Mouse (Mus musculus) adrenal gland, postnatal 25 days (tissue): ENCODE measurements at regions not wholly inside any gene's neighbourhood (a gene's known extent, or its start where the extent isn't known, plus 50 kb on each side); places are given as distances from the start of the nearest gene placed in this dataset.

ENCODE experiments used
- DNase-seq: peaks from one replicate; pipeline ENCODE4 v3.0.0; 2021; ENCODE audit warnings: mixed read lengths

DNA sequence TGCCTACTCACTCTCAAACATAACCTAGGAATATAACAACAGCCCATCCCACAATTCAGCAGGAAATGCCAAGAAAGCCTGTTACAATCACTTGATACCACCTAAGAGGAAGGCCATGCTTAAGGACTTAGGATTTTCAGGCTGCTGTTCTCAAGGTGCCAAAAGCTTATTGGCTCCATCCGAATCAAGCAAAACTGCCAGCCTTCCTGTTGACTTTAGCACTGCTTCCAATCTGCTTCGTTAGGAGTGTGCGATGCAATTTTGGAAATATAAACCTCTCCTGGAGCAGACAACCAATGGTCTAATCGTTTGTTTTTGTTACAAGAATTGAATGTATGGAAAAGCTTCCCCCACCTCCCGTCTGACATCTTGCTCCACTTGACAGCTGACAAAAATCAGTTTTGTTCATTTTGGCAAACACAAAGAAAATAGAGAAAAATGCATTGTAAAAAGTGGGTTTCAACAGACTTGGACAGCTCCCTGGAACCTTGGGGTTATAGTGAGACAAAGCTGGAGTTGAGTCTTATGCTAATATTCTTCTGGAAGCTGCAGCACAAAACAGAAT is 2620.0 kb upstream of the Gm7489 start:
- no peak for DNase-seq

DNA sequence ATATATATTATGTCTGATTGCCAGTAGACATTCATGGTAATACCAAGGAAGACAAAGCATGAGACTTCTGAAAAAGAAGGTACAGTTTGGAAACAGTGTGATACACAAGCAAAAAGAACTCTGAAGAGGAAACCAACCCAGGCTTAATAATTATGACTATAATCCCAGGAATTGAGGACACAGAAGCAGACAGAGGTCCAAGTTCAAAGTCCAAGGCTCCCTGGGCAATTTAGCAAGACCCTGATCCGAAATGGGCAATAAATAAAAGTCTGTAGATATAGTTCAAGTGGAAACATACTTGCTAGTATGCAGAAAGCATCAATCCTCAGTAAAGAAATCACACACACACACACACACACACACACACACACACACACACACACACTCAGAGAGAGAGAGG is 2618.7 kb upstream of the Gm7489 start:
- DNase-seq = no peak

- DNase-seq = no peak
Observed at GRCm38 (mm10) chr15:51271632-51272312, 2612.9 kb upstream of the Gm7489 start.

- no peak for DNase-seq
Observed at GRCm38 (mm10) chr15:51285334-51285733, 2599.4 kb upstream of the Gm7489 start.

GRCm38 (mm10) chr15:51286352-51286751 is 2598.4 kb upstream of the Gm7489 start:
- DNase-seq = no peak

DNA sequence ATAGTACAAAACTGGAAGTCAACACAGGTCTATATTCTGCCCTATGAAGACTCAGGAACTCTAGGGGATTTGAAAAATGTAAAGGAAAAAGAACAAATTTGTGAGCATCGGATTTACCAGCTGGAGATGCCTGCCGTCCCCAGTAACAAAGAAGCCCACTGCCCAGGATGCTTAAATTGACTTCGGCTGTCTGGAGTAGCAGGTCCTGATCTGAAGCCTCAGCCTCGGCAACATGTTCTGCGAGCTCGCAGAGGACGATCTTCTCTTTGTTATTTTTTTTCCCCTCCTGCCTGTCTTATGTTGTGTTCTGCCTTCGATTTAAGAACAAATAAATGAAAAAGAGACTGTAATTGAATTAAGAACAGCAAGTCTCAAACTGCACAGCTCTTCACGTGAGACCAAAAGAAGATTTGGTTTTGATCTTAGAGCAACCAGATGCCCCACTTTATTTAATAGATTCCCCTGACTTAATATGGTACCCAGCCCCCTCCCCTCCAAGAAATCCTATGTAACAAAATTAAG is 2595.7 kb upstream of the Gm7489 start:
- no peak for DNase-seq

DNA sequence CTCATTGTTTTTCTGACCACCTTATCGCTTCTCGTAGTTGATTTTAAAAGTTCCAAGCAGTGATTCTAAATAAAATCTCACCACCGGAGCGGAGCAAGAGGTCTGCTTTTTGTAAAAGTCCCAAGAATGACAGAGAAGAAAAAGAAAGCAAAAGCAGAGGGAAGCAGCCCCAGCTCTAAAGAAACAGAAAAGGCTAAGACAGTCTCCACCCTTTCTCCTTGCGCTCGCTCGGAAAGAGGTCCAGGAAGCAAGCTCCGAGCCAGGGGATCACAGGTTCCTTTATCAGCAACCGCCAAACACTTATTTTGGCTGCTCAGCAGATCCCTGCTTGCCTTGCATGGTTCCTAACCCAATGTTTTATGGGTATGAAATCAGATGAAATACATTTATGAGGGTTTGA is 2594.8 kb upstream of the Gm7489 start:
- no peak for DNase-seq

- DNase-seq = no peak
Observed at GRCm38 (mm10) chr15:51291183-51291582, 2593.5 kb upstream of the Gm7489 start.

DNA sequence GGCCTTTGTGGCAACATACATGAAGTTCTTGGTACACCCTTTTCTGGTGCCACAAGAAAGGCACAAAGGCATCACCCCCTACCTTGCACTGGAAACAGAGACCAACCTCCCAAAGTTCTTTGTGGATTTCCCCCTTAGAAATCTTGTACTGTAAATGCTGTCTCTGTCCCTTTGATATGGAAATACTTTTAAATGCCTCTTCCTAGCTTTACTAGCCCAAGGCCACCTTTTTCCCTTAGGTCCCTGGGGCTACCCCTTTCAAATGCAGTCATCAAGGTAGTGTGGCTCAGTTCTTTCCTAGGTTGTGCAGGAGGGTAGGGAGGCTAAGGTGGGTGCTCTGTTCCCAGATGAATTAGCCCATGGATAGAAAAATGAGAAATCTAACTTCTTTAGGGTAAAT is 2587.9 kb upstream of the Gm7489 start:
- DNase-seq = no peak

DNA sequence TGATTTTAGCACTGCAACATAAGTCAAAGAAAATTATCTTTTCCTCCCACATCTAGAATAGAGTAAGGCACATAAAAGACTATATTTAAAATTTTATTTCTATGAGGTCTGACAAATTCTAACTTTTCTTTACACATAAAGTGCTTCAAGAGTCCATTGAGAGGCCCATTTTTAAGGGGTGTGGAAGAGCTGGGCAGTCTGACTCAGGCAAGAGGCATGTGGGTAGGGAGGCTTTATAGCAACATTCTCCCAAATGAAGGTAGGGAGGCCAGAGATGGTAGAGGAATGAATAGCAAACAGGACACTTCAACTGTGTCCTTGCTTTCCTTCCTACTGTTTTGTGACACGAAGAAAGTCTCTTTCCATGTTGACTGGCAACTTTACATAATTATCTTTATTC is 2566.6 kb upstream of the Gm7489 start:
- no peak for DNase-seq

- peak; percentile 9 for DNase-seq
Observed at GRCm38 (mm10) chr15:51318760-51319159, 2565.9 kb upstream of the Gm7489 start.

DNA sequence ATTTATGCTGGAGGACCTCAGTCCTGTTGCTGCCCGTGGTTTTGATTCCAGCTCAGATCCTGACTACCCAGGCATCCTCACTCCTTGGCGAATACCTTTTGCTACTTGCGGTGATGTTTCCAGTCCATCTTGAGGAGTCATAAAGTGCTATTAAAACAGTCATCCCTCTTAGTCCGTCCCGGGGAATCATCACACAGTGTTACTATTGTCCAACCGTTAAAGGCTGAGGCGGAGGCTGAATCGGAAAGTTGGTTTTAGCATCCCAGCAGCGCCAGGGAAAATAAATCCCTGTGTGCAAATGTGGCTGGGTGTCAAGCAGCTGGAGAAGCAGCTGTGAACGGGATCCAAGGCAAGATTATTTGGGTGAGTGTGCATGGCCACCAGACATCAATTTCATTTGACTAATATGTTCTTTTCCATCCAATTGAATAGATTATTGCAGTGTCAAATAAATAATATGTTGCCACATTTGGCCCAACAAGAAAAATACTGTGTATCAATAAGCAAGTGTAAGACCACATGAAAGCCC is 2564.3 kb upstream of the Gm7489 start:
- no peak for DNase-seq

DNA sequence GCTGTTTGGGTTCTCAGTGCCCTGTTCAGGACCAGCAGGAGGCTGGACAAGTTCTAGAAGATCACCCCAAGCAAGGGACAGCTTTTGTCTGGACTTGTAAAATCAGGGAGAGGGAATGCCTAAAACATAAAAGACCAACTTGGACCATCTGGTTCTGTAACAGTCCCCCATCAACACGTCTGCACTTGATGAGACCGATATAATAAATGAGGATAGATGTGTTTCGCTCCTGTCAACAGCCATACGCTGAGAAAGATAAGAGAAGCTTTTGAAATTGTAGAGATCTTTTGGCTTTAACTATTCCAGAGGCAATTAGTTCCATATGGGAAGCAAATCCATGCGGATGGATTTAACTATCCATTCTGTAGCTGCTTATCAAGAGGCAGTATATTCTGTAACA is 2561.4 kb upstream of the Gm7489 start:
- DNase-seq = no peak

GRCm38 (mm10) chr15:51324211-51324610 is 2560.5 kb upstream of the Gm7489 start:
- DNase-seq = no peak

DNA sequence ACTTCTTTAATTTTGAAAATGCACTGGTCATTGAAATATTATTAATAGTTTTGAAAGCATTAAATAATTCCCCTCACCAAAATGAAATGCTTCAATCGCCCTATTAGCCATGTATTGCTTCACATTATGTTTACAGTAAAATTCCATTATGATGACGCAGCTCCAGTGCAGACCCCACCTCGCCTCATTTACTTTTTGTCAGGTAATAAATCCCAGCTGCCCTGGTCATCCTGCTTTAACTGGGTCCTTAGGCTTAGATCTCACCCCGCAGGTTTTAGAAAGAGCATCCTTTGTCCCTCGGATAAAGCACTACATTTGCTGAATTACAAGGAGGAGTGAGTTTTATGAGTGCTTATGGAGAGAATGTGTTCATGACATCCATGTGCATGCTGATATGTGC is 2557.0 kb upstream of the Gm7489 start:
- no peak for DNase-seq

GRCm38 (mm10) chr15:51336441-51336840 is 2548.3 kb upstream of the Gm7489 start:
- DNase-seq = no peak

GRCm38 (mm10) chr15:51346301-51346700 is 2538.4 kb upstream of the Gm7489 start:
- no peak for DNase-seq

- no peak for DNase-seq
Observed at GRCm38 (mm10) chr15:51363391-51363790, 2521.3 kb upstream of the Gm7489 start.

DNA sequence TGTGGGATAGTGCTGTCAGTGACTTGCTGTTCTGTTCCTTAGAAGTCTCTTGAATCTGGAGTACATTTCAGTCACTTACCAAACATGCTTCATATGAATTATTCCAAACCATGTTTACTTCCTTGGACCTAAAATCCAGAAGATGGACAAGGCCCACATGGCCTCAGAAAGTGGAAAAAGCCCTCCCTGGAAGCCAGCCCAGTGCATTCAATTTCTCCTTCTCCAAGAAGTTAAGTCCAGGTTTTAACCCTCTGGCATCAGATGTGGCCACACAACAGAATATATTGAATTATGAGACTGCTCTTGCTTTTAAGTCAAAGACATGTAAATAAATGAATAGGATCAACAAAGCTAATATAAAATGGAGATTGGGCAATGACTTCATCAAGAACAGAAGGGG is 2513.5 kb upstream of the Gm7489 start:
- no peak for DNase-seq

DNA sequence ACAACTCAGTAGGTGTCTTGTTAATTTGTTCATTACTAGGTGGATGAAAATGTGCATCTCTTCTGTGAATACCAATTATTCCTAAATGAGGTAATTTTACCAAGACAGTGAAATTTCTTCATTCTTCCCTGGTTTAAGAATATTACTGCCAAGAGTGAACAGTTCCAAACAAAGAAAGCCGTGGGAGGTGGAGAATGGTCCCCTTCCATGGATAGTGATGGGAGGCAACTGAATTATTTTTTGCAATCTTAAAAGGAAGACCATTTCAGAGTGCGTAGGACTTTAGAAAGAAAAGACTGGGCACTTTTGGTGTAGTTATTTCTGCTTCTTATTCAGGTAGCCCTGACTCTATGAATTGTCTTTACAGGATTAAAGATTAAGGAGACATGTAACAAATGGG is 2494.3 kb upstream of the Gm7489 start:
- DNase-seq = no peak

DNA sequence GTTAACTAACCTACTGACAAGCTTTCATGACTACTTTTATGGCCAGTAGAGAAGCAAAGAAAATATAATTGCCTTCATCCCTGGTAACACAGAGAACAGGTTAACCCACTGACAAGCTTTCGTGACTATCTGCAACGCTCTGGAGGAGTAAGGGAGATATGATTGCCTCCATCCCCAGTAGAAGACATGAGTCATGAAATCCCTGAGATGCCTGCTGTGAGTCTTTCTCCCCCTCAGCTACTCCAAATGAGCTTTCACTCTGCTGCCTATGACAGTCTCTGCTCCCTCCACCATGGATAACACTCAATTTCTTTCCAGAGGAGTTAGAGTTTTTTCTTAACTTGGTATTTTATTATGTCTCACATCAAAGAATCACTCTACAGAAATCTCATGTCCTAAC is 2493.4 kb upstream of the Gm7489 start:
- no peak for DNase-seq

DNA sequence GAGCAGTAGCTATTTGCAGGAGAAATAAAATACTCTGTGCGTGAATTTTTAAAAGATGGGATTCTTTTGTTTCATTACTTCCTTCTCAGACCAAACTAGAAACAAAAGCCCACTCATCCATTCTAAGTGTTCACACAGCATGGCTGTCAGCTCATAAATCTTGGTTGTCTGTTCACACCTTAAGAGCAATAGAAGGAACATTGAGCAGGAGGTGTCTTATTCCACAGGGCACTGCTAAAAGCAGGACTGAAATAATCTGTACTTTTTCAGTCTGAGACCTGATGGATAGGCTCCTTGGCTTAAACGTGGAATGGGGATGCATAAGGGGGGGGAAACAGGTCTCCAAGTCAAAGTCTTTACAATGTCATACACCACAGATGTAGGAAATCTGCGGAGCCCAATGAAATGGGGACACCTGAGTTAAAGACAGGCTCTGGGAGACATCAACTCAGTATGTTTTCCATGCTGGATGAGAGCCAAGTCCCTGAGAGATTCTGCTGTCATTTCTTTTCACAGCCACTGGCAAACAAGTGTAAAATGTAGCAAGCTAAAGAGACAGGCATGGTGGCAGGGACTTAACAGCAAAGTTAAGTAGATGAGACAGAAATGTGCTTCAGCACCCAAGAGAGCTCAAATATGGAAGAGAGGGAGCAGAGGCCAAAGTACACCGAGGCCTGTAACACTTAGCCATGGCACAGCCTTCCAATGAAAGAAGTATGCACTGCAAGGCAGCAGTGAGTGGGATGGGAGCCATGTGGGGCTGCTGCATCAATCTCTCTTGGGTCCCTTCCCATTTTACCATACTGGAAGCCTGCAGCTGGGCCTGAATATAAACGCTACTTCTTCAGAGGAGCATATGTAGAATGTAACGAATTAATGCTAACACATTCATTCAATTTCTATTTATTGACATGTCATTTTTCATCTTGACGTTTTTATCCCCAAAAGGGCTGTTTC is 2492.0 kb upstream of the Gm7489 start:
- no peak for DNase-seq

GRCm38 (mm10) chr15:51395961-51396360 is 2488.7 kb upstream of the Gm7489 start:
- DNase-seq = no peak
